Mouse (Mus musculus) lung, embryonic 16.5 days (tissue): ENCODE measurements around the gene Msh6. TPM values are rescaled to one million over a fixed set of nuclear protein-coding genes. Genes with fewer than 3 reads are reported as not detected.
"Not testable (repeated sequence)": the region's sequence is repeated elsewhere in the genome, so short reads cannot be mapped to it uniquely, and the experiment has no call there.

Source experiments
- ATAC-seq: fragments of 200-750 bp; cut with Nextera tagmentation; 2 replicates; pipeline ENCODE4 v1.8.0; 2017; ENCODE audit warnings: low read depth, mild to moderate bottlenecking, moderate library complexity
- H3K27ac ChIP-seq: fragments of 300-500 bp; sonication (generic); 2 replicates; pipeline ENCODE4 v1.5.1; 2014; ENCODE audit warnings: mild to moderate bottlenecking, control low read depth, low read length
- H3K27me3 ChIP-seq: fragments of 300-500 bp; sonication (generic); 2 replicates; pipeline ENCODE4 v1.6.1; 2014; ENCODE audit warnings: low read depth, low read length, mixed read lengths; ENCODE audit not compliant: control insufficient read depth, insufficient read depth
- H3K36me3 ChIP-seq: fragments of 300-500 bp; sonication (generic); 2 replicates; pipeline ENCODE4 v1.6.1; 2014; ENCODE audit warnings: low read length; ENCODE audit not compliant: control insufficient read depth, insufficient read depth
- H3K4me1 ChIP-seq: fragments of 300-500 bp; sonication (generic); replicated peaks from 2 replicates; pipeline ENCODE4 v1.6.1; 2014; ENCODE audit warnings: low read length, mixed read lengths; ENCODE audit not compliant: control insufficient read depth, insufficient read depth
- H3K4me2 ChIP-seq: fragments of 300-500 bp; sonication (generic); 2 replicates; pipeline ENCODE4 v1.6.1; 2014; ENCODE audit warnings: low read depth, low read length, control low read depth
- H3K4me3 ChIP-seq: fragments of 300-500 bp; sonication (generic); 2 replicates; pipeline ENCODE4 v1.5.1; 2014; ENCODE audit warnings: mild to moderate bottlenecking, low read length, control low read depth
- H3K9ac ChIP-seq: fragments of 300-500 bp; sonication (generic); 2 replicates; pipeline ENCODE4 v1.6.1; 2014; ENCODE audit warnings: low read length, control low read depth
- H3K9me3 ChIP-seq: fragments of 300-500 bp; sonication (generic); 2 replicates; pipeline ENCODE4 v1.6.1; 2016; ENCODE audit warnings: low read length; ENCODE audit not compliant: control insufficient read depth
- WGBS: fragments of 180-500 bp; shearing (Covaris S2); extraction: QIAGEN DNeasy Blood & Tissue Kit; methylation state at CpG from one replicate; pipeline ENCODE4 v1.1.7; 2014; 5-methylcytosine and 5-hydroxymethylcytosine counted together
- polyA plus RNA-seq: library from polyadenylated mRNA; unstranded; fragments of >200 nt; fragmentation: Nextera tagmentation; extraction: Ambion mirVana; gene quantifications from 2 replicates; pipeline ENCODE4 v1.2.1, GENCODE M21; 2015

The Msh6 gene
- 43.2 and 44.8 TPM in 2 replicates for polyA plus RNA-seq

DNA sequence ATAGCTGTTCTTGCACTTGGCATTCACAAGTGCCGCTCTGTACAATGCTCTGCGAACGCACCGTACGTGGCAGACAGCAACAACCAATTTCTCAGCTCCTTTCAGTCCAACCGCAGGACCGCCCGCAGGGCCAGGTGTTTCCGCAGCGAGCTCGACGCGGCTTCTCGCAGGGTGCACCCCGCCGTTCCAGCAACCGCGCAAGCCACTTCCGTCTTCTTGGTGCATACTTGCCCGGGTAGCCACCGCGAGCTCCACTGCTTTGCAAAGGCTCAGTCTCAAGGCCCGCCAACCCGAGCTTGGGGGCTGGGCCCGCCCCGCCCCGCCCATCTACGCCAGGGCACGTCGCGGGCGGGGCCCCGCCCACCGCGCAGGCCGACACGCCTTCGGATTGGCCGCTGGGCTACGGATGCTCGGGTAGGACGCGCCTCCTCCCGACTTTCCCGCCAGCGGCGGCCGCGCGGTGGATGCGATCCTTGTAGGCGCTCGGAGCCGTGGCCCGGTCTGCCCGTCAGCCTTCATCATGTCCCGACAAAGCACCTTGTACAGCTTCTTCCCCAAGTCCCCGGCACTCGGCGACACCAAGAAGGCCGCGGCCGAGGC, at the start of gene Msh6:
TSS of gene Msh6 (plus strand) at position 434 of the 600 bp plus-strand sequence.
- Histone ChIP-seq H3K4me3 (peak within 1 kb of the TSS; percentile 73), H3K9ac (peak within 1 kb of the TSS; percentile 87), H3K27me3 (no peaks in the 10 kb centered on the region), H3K36me3 (peaks cover 5% of the 10 kb centered on the region; the same call in 1 of the 2 replicates), H3K27ac (peak within 1 kb of the TSS; percentile 89), H3K4me2 (peak within 1 kb of the TSS; percentile 71), H3K4me1 (peaks cover 13% of the 10 kb centered on the region), H3K9me3 (no peaks in the 10 kb centered on the region)
- under 1% methylated on average over 57 of the region's 63 CpGs for WGBS
- ATAC-seq: peak; percentile 99

- no peak overlapping the region for H3K4me3 ChIP-seq
- H3K9me3 ChIP-seq: no peaks in the 10 kb centered on the region
- no peak overlapping the region for H3K4me2 ChIP-seq
- H3K36me3 ChIP-seq: no peaks in the 10 kb centered on the region
- no peaks in the 10 kb centered on the region for H3K4me1 ChIP-seq
- ATAC-seq: no peak
- H3K27ac ChIP-seq: no peak overlapping the region
- no peaks in the 10 kb centered on the region for H3K27me3 ChIP-seq
- H3K9ac ChIP-seq: no peak overlapping the region
- 74% methylated on average over 10 of the region's 10 CpGs for WGBS
Observed at GRCm38 (mm10) chr17:87934326-87934725, 40.5 kb upstream of the Msh6 start.

DNA sequence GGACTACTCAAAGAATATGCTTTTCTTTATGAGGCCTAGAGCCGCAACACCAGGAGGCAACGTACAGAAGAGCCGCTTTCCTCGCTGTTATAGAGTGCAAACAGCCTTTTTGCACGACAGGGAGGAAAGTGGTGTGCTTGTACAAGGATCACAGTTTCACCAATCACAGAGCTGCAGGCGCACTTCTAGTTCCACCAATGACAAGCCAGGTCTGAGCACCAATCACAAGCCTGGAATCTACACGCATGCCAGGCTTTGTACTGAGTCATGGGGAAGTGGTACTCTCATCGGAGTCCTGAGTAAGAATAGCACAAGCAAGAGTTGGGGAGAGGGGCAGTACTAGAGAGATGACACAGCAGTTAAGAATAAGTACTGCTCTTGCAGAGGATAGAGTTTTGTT, 40.1 kb upstream of the Msh6 start:
- Histone ChIP-seq H3K27ac (no peak overlapping the region), H3K4me2 (no peak overlapping the region), H3K4me3 (no peak overlapping the region), H3K27me3 (no peaks in the 10 kb centered on the region), H3K9me3 (no peaks in the 10 kb centered on the region), H3K9ac (no peak overlapping the region), H3K36me3 (no peaks in the 10 kb centered on the region), H3K4me1 (no peaks in the 10 kb centered on the region)
- WGBS: 79% methylated on average over 8 of the region's 8 CpGs
- no peak for ATAC-seq

GRCm38 (mm10) chr17:87936156-87936555, 38.7 kb upstream of the Msh6 start:
- no peak for ATAC-seq
- Histone ChIP-seq H3K4me1 (no peaks in the 10 kb centered on the region), H3K4me2 (no peak overlapping the region), H3K27me3 (no peaks in the 10 kb centered on the region), H3K4me3 (no peak overlapping the region), H3K36me3 (no peaks in the 10 kb centered on the region), H3K27ac (no peak overlapping the region), H3K9me3 (no peaks in the 10 kb centered on the region), H3K9ac (no peak overlapping the region)
- WGBS: 82% methylated on average over 4 of the region's 4 CpGs

GRCm38 (mm10) chr17:87948965-87949584, 25.8 kb upstream of the Msh6 start:
- H3K9ac ChIP-seq: no peak overlapping the region
- no peak overlapping the region for H3K4me3 ChIP-seq
- peak; percentile 64 for ATAC-seq
- H3K27ac ChIP-seq: no peak overlapping the region
- no peaks in the 10 kb centered on the region for H3K4me1 ChIP-seq
- WGBS: 37% methylated on average over 16 of the region's 16 CpGs
- H3K9me3 ChIP-seq: no peaks in the 10 kb centered on the region
- no peak overlapping the region for H3K4me2 ChIP-seq
- H3K36me3 ChIP-seq: no peaks in the 10 kb centered on the region
- H3K27me3 ChIP-seq: no peaks in the 10 kb centered on the region

- H3K9ac ChIP-seq, H3K27me3 ChIP-seq, H3K4me2 ChIP-seq, H3K9me3 ChIP-seq, ATAC-seq, H3K27ac ChIP-seq, H3K4me1 ChIP-seq, H3K4me3 ChIP-seq, H3K36me3 ChIP-seq: not testable (repeated sequence)
- WGBS: 85% methylated on average over 13 of the region's 13 CpGs
Observed at GRCm38 (mm10) chr17:87954618-87955124, 20.2 kb upstream of the Msh6 start.

- no peak overlapping the region for H3K9ac ChIP-seq
- H3K4me2 ChIP-seq: no peak overlapping the region
- H3K4me3 ChIP-seq: no peak overlapping the region
- ATAC-seq: no peak
- H3K27me3 ChIP-seq: no peaks in the 10 kb centered on the region
- H3K4me1 ChIP-seq: no peaks in the 10 kb centered on the region
- no peaks in the 10 kb centered on the region for H3K36me3 ChIP-seq
- no peak overlapping the region for H3K27ac ChIP-seq
- no peaks in the 10 kb centered on the region for H3K9me3 ChIP-seq
- WGBS: 64% methylated on average over 12 of the region's 12 CpGs
Observed at GRCm38 (mm10) chr17:87957096-87957840, 17.6 kb upstream of the Msh6 start.

DNA sequence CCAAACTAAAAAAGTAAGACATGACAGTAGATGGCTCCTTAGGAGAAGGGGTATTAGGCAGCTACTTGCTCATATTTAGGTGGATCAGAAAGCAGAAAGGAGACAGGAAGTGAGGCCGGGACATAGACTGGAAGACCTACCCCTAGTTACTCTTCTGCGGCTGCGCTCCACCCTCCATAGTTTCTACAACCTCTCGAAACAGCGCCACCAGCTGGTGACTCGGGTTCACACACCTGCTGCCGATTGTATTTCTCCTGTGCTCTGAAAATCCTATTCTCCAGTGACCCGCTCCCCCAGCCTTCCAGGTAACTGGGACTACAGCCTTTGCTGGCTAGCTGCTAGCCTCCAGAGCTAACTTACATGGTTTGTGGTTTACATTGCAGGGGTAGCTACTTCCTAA, 16.6 kb upstream of the Msh6 start:
- no peaks in the 10 kb centered on the region for H3K9me3 ChIP-seq
- H3K27ac ChIP-seq: no peak overlapping the region
- no peak for ATAC-seq
- H3K4me2 ChIP-seq: no peak overlapping the region
- H3K36me3 ChIP-seq: no peaks in the 10 kb centered on the region
- no peaks in the 10 kb centered on the region for H3K4me1 ChIP-seq
- H3K4me3 ChIP-seq: no peak overlapping the region
- WGBS: 65% methylated on average over 8 of the region's 8 CpGs
- H3K27me3 ChIP-seq: no peaks in the 10 kb centered on the region
- H3K9ac ChIP-seq: no peak overlapping the region

GRCm38 (mm10) chr17:87959406-87959805, 15.5 kb upstream of the Msh6 start:
- not testable (repeated sequence) for H3K4me2 ChIP-seq, H3K27ac ChIP-seq, H3K9me3 ChIP-seq, H3K27me3 ChIP-seq, H3K36me3 ChIP-seq, H3K9ac ChIP-seq, ATAC-seq, H3K4me3 ChIP-seq, H3K4me1 ChIP-seq
- WGBS: 90% methylated on average over 11 of the region's 11 CpGs
